Mouse (Mus musculus): Measurements from ENCODE around the gene Psmb2. TPM values are rescaled to one million over a fixed set of nuclear protein-coding genes. Genes with fewer than 3 reads are reported as not detected.

Gene Psmb2
- total and polyA plus RNA-seq, 2 experiments from 2014 or later = 263 to 443 TPM

GRCm38 (mm10) chr4:126653148-126653547 lies 24.3 kb upstream of the Psmb2 start:
- H3K27me3 ChIP-seq (ENCODE audit: control insufficient read depth, insufficient read depth, low read length) = 0 out of 2 replicates have a peak, but pooled peaks cover 3% of the 10 kb centered on the region
- TF ChIP-seq EP300 (IDR thresholded peaks at IDR 0.05; ENCODE audit: low read depth) = no peak
- TF ChIP-seq CTCF (IDR thresholded peaks at IDR 0.05; ENCODE audit: low read depth) = no peak
- H3K27ac ChIP-seq (ENCODE audit: low read depth) = no peak overlapping the region
- H3K4me3 ChIP-seq (ENCODE audit: low read depth, low read length) = no peak overlapping the region
- WGBS = 71% methylated on average over 5 of the region's 5 CpGs
- H3K9ac ChIP-seq (replicated peaks; ENCODE audit: low read depth, low read length) = no peak overlapping the region
- H3K4me2 ChIP-seq (ENCODE audit: low read depth, low read length) = no peak overlapping the region
- no peaks in the 10 kb centered on the region for H3K4me1 ChIP-seq (ENCODE audit: control insufficient read depth, insufficient read depth)
- ATAC-seq (ENCODE audit: insufficient read depth, low read depth) = no peak
- DNase-seq (ENCODE audit: low spot score) = no peak
- no peaks in the 10 kb centered on the region for H3K36me3 ChIP-seq (replicated peaks; ENCODE audit: control insufficient read depth, insufficient read depth, low read length)
- no peaks in the 10 kb centered on the region for H3K9me3 ChIP-seq (replicated peaks; ENCODE audit: control insufficient read depth, low read length)

- Histone ChIP-seq H3K4me1 (ENCODE audit: control insufficient read depth, insufficient read depth) (no peaks in the 10 kb centered on the region), H3K36me3 (replicated peaks; ENCODE audit: control insufficient read depth, insufficient read depth, low read length) (no peaks in the 10 kb centered on the region), H3K9me3 (replicated peaks; ENCODE audit: control insufficient read depth, low read length) (no peaks in the 10 kb centered on the region), H3K4me2 (ENCODE audit: low read depth, low read length) (no peak overlapping the region), H3K27ac (ENCODE audit: low read depth) (no peak overlapping the region), H3K27me3 (ENCODE audit: control insufficient read depth, insufficient read depth, low read length) (0 out of 2 replicates have a peak, but pooled peaks cover 3% of the 10 kb centered on the region), H3K9ac (replicated peaks; ENCODE audit: low read depth, low read length) (no peak overlapping the region), H3K4me3 (ENCODE audit: low read depth, low read length) (no peak overlapping the region)
- 9% methylated on average over 9 of the region's 9 CpGs for WGBS
- DNase-seq (ENCODE audit: low spot score) (peak; percentile 43), ATAC-seq (ENCODE audit: insufficient read depth, low read depth) (no peak; the same call in 1 of the 2 replicates)
- no peak for TF ChIP-seq EP300 (IDR thresholded peaks at IDR 0.05; ENCODE audit: low read depth)
These were observed 22.1 kb upstream of the Psmb2 start for GRCm38 (mm10) chr4:126655356-126655755.

GRCm38 (mm10) chr4:126661249-126661648 lies 16.2 kb upstream of the Psmb2 start:
- no peak overlapping the region for H3K4me3 ChIP-seq (ENCODE audit: low read depth, low read length)
- no peaks in the 10 kb centered on the region for H3K36me3 ChIP-seq (replicated peaks; ENCODE audit: control insufficient read depth, insufficient read depth, low read length)
- no peak overlapping the region for H3K27ac ChIP-seq (ENCODE audit: low read depth)
- H3K9ac ChIP-seq (replicated peaks; ENCODE audit: low read depth, low read length) = no peak overlapping the region
- no peak overlapping the region for H3K4me2 ChIP-seq (ENCODE audit: low read depth, low read length)
- no peaks in the 10 kb centered on the region for H3K4me1 ChIP-seq (ENCODE audit: control insufficient read depth, insufficient read depth)
- TF ChIP-seq CTCF (IDR thresholded peaks at IDR 0.05; ENCODE audit: low read depth) = no peak
- no peak for TF ChIP-seq EP300 (IDR thresholded peaks at IDR 0.05; ENCODE audit: low read depth)
- WGBS = 46% methylated on average over 7 of the region's 7 CpGs
- no peaks in the 10 kb centered on the region for H3K27me3 ChIP-seq (ENCODE audit: control insufficient read depth, insufficient read depth, low read length)
- ATAC-seq (ENCODE audit: insufficient read depth, low read depth) (no peak), DNase-seq (ENCODE audit: low spot score) (no peak)
- H3K9me3 ChIP-seq (replicated peaks; ENCODE audit: control insufficient read depth, low read length) = no peaks in the 10 kb centered on the region

- H3K9ac ChIP-seq (replicated peaks; ENCODE audit: low read depth, low read length) = no peak overlapping the region
- no peak overlapping the region for H3K4me2 ChIP-seq (ENCODE audit: low read depth, low read length)
- DNase-seq (ENCODE audit: low spot score) (no peak), ATAC-seq (ENCODE audit: insufficient read depth, low read depth) (no peak)
- H3K4me1 ChIP-seq (ENCODE audit: control insufficient read depth, insufficient read depth) = no peaks in the 10 kb centered on the region
- 0 out of 2 replicates have a peak, but pooled peaks cover 5% of the 10 kb centered on the region for H3K9me3 ChIP-seq (replicated peaks; ENCODE audit: control insufficient read depth, low read length)
- H3K27me3 ChIP-seq (ENCODE audit: control insufficient read depth, insufficient read depth, low read length) = no peaks in the 10 kb centered on the region
- H3K27ac ChIP-seq (ENCODE audit: low read depth) = no peak overlapping the region
- TF ChIP-seq CTCF (IDR thresholded peaks at IDR 0.05; ENCODE audit: low read depth) (no peak), EP300 (IDR thresholded peaks at IDR 0.05; ENCODE audit: low read depth) (no peak)
- H3K4me3 ChIP-seq (ENCODE audit: low read depth, low read length) = no peak overlapping the region
- 73% methylated on average over 2 of the region's 2 CpGs for WGBS
- H3K36me3 ChIP-seq (replicated peaks; ENCODE audit: control insufficient read depth, insufficient read depth, low read length) = no peaks in the 10 kb centered on the region
These were observed 10.4 kb upstream of the Psmb2 start for GRCm38 (mm10) chr4:126667075-126667474.

GRCm38 (mm10) chr4:126682298-126682697 lies 4.9 kb downstream of the Psmb2 start:
- no peak overlapping the region for H3K4me3 ChIP-seq (ENCODE audit: low read depth, low read length)
- H3K36me3 ChIP-seq (replicated peaks; ENCODE audit: control insufficient read depth, insufficient read depth, low read length) = peaks cover 31% of the 10 kb centered on the region
- no peak overlapping the region for H3K4me2 ChIP-seq (ENCODE audit: low read depth, low read length)
- no peak overlapping the region for H3K27ac ChIP-seq (ENCODE audit: low read depth)
- H3K4me1 ChIP-seq (ENCODE audit: control insufficient read depth, insufficient read depth) = no peaks in the 10 kb centered on the region; the same call in 1 of the 2 replicates
- no peak for TF ChIP-seq EP300 (IDR thresholded peaks at IDR 0.05; ENCODE audit: low read depth)
- TF ChIP-seq CTCF (IDR thresholded peaks at IDR 0.05; ENCODE audit: low read depth) = no peak
- H3K27me3 ChIP-seq (ENCODE audit: control insufficient read depth, insufficient read depth, low read length) = no peaks in the 10 kb centered on the region
- DNase-seq (ENCODE audit: low spot score) (no peak), ATAC-seq (ENCODE audit: insufficient read depth, low read depth) (no peak)
- H3K9ac ChIP-seq (replicated peaks; ENCODE audit: low read depth, low read length) = no peak overlapping the region
- H3K9me3 ChIP-seq (replicated peaks; ENCODE audit: control insufficient read depth, low read length) = no peaks in the 10 kb centered on the region
- WGBS = 57% methylated on average over 5 of the region's 5 CpGs

GRCm38 (mm10) chr4:126683084-126683483 lies 5.7 kb downstream of the Psmb2 start:
- no peak overlapping the region for H3K4me3 ChIP-seq (ENCODE audit: low read depth, low read length)
- H3K4me1 ChIP-seq (ENCODE audit: control insufficient read depth, insufficient read depth) = no peaks in the 10 kb centered on the region; the same call in 1 of the 2 replicates
- DNase-seq (ENCODE audit: low spot score) (no peak), ATAC-seq (ENCODE audit: insufficient read depth, low read depth) (no peak)
- H3K9me3 ChIP-seq (replicated peaks; ENCODE audit: control insufficient read depth, low read length) = no peaks in the 10 kb centered on the region
- WGBS = 72% methylated on average over 3 of the region's 3 CpGs
- H3K4me2 ChIP-seq (ENCODE audit: low read depth, low read length) = no peak overlapping the region
- H3K27me3 ChIP-seq (ENCODE audit: control insufficient read depth, insufficient read depth, low read length) = no peaks in the 10 kb centered on the region
- H3K36me3 ChIP-seq (replicated peaks; ENCODE audit: control insufficient read depth, insufficient read depth, low read length) = peaks cover 38% of the 10 kb centered on the region
- H3K9ac ChIP-seq (replicated peaks; ENCODE audit: low read depth, low read length) = no peak overlapping the region; the same call in 1 of the 2 replicates
- TF ChIP-seq EP300 (IDR thresholded peaks at IDR 0.05; ENCODE audit: low read depth) = no peak
- TF ChIP-seq CTCF (IDR thresholded peaks at IDR 0.05; ENCODE audit: low read depth) = no peak
- no peak overlapping the region for H3K27ac ChIP-seq (ENCODE audit: low read depth)
